Mouse (Mus musculus) stomach, embryonic 14.5 days (tissue): ENCODE data around the gene Mast4. TPM values are rescaled to one million over a fixed set of nuclear protein-coding genes. Genes with fewer than 3 reads are reported as not detected.

Experiments
- ATAC-seq: fragments of 200-750 bp; cut with Nextera tagmentation; 2 replicates; pipeline ENCODE4 v1.8.0; 2017; ENCODE audit warnings: low read depth, moderate TSS enrichment; ENCODE audit not compliant: insufficient number of reproducible peaks, insufficient read depth, low FRiP score
- H3K27ac ChIP-seq: fragments of 300-500 bp; sonication (generic); 2 replicates; pipeline ENCODE4 v1.5.1; 2014; ENCODE audit warnings: mild to moderate bottlenecking, low read length, moderate library complexity, mixed read lengths
- H3K27me3 ChIP-seq: fragments of 300-500 bp; sonication (generic); 2 replicates; pipeline ENCODE4 v1.6.1; 2014; ENCODE audit warnings: low read length, control low read depth, mixed read lengths; ENCODE audit not compliant: control insufficient read depth, insufficient read depth
- H3K36me3 ChIP-seq: fragments of 300-500 bp; sonication (generic); 2 replicates; pipeline ENCODE4 v1.6.1; 2014; ENCODE audit warnings: mild to moderate bottlenecking, control low read depth, low read length, moderate library complexity, mixed read lengths; ENCODE audit not compliant: control insufficient read depth, insufficient read depth
- H3K4me1 ChIP-seq: fragments of 300-500 bp; sonication (generic); 2 replicates; pipeline ENCODE4 v1.6.1; 2014; ENCODE audit warnings: low read length, control low read depth, mixed read lengths; ENCODE audit not compliant: control insufficient read depth, insufficient read depth
- H3K4me2 ChIP-seq: fragments of 300-500 bp; sonication (generic); replicated peaks from 2 replicates; pipeline ENCODE4 v1.6.1; 2014; ENCODE audit warnings: low read depth, low read length, control low read depth
- H3K4me3 ChIP-seq: fragments of 300-500 bp; sonication (generic); 2 replicates; pipeline ENCODE4 v1.5.1; 2014; ENCODE audit warnings: low read depth, low read length, control low read depth
- H3K9ac ChIP-seq: fragments of 300-500 bp; sonication (generic); replicated peaks from 2 replicates; pipeline ENCODE4 v1.6.1; 2014; ENCODE audit warnings: low read depth, mild to moderate bottlenecking, control low read depth, low read length, moderate library complexity, mixed read lengths
- H3K9me3 ChIP-seq: fragments of 300-500 bp; sonication (generic); 2 replicates; pipeline ENCODE4 v1.6.1; 2016; ENCODE audit warnings: low read depth, low read length, control low read depth; ENCODE audit not compliant: control insufficient read depth
- WGBS: fragments of 180-500 bp; shearing (Covaris S2); extraction: QIAGEN DNeasy Blood & Tissue Kit; methylation state at CpG from one replicate; pipeline ENCODE4 v1.1.7; 2014; 5-methylcytosine and 5-hydroxymethylcytosine counted together
- polyA plus RNA-seq: library from polyadenylated mRNA; unstranded; fragments of >200 nt; fragmentation: Nextera tagmentation; extraction: Ambion mirVana; gene quantifications from 2 replicates; pipeline ENCODE4 v1.2.1, GENCODE M21; 2014

The Mast4 gene
- polyA plus RNA-seq, 1 experiment from 2014 or later, result 48.0 TPM

GRCm38 (mm10) chr13:103015131-103015750 is 319.1 kb downstream of the Mast4 start:
- ATAC-seq, result no peak
- no peaks in the 10 kb centered on the region for H3K4me1 ChIP-seq
- 85% methylated on average over 3 of the region's 3 CpGs for WGBS

GRCm38 (mm10) chr13:103014631-103015030 is 319.7 kb downstream of the Mast4 start:
- ATAC-seq, result no peak
- WGBS, result 79% methylated on average over 6 of the region's 6 CpGs
- Histone ChIP-seq H3K9ac (no peak overlapping the region), H3K27ac (no peak overlapping the region), H3K4me3 (no peak overlapping the region), H3K4me2 (no peak overlapping the region), H3K4me1 (no peaks in the 10 kb centered on the region), H3K36me3 (no peaks in the 10 kb centered on the region), H3K9me3 (no peaks in the 10 kb centered on the region), H3K27me3 (no peaks in the 10 kb centered on the region)

More at GRCm38 (mm10) chr13:103015131-103015750, 319.1 kb downstream of the Mast4 start:
- no peak overlapping the region for H3K9ac ChIP-seq
- H3K4me2 ChIP-seq, result no peak overlapping the region
- H3K4me3 ChIP-seq, result no peak overlapping the region
- no peaks in the 10 kb centered on the region for H3K9me3 ChIP-seq
- no peaks in the 10 kb centered on the region for H3K27me3 ChIP-seq
- H3K27ac ChIP-seq, result no peak overlapping the region
- no peaks in the 10 kb centered on the region for H3K36me3 ChIP-seq

- Histone ChIP-seq H3K4me2 (no peak overlapping the region), H3K4me3 (no peak overlapping the region), H3K9ac (no peak overlapping the region), H3K9me3 (no peaks in the 10 kb centered on the region), H3K27ac (no peak overlapping the region), H3K4me1 (no peaks in the 10 kb centered on the region), H3K27me3 (no peaks in the 10 kb centered on the region), H3K36me3 (no peaks in the 10 kb centered on the region)
- no peak for ATAC-seq
- WGBS, result 85% methylated on average over 1 of the region's 1 CpGs
These were observed 320.1 kb downstream of the Mast4 start for GRCm38 (mm10) chr13:103014222-103014621.

- Histone ChIP-seq H3K4me2 (no peak overlapping the region), H3K36me3 (no peaks in the 10 kb centered on the region), H3K9ac (no peak overlapping the region), H3K4me3 (no peak overlapping the region), H3K27ac (no peak overlapping the region), H3K27me3 (no peaks in the 10 kb centered on the region), H3K9me3 (no peaks in the 10 kb centered on the region), H3K4me1 (no peaks in the 10 kb centered on the region)
- WGBS, result 54% methylated on average over 2 of the region's 2 CpGs
- no peak for ATAC-seq
These were observed 329.1 kb downstream of the Mast4 start for GRCm38 (mm10) chr13:103005227-103005626.

- Histone ChIP-seq H3K36me3 (no peaks in the 10 kb centered on the region), H3K9ac (no peak overlapping the region), H3K9me3 (no peaks in the 10 kb centered on the region), H3K4me2 (no peak overlapping the region), H3K27me3 (no peaks in the 10 kb centered on the region), H3K4me3 (no peak overlapping the region), H3K4me1 (no peaks in the 10 kb centered on the region), H3K27ac (no peak overlapping the region)
- ATAC-seq, result no peak
- WGBS, result 76% methylated on average over 1 of the region's 1 CpGs
These were observed 332.5 kb downstream of the Mast4 start for GRCm38 (mm10) chr13:103001831-103002230.

- Histone ChIP-seq H3K4me3 (no peak overlapping the region), H3K9me3 (no peaks in the 10 kb centered on the region), H3K36me3 (no peaks in the 10 kb centered on the region), H3K27ac (no peak overlapping the region), H3K4me1 (no peaks in the 10 kb centered on the region), H3K9ac (no peak overlapping the region), H3K4me2 (no peak overlapping the region), H3K27me3 (no peaks in the 10 kb centered on the region)
- 68% methylated on average over 7 of the region's 7 CpGs for WGBS
- ATAC-seq, result no peak
These were observed 333.4 kb downstream of the Mast4 start for GRCm38 (mm10) chr13:103000891-103001290.

GRCm38 (mm10) chr13:102994098-102994497 is 340.2 kb downstream of the Mast4 start:
- H3K27ac ChIP-seq, result no peak overlapping the region
- H3K36me3 ChIP-seq, result no peaks in the 10 kb centered on the region
- H3K4me1 ChIP-seq, result no peaks in the 10 kb centered on the region
- no peaks in the 10 kb centered on the region for H3K9me3 ChIP-seq
- ATAC-seq, result no peak
- no peak overlapping the region for H3K9ac ChIP-seq
- 92% methylated on average over 11 of the region's 11 CpGs for WGBS
- H3K4me2 ChIP-seq, result no peak overlapping the region
- no peak overlapping the region for H3K4me3 ChIP-seq
- no peaks in the 10 kb centered on the region for H3K27me3 ChIP-seq

- no peak overlapping the region for H3K4me2 ChIP-seq
- H3K36me3 ChIP-seq, result no peaks in the 10 kb centered on the region
- H3K4me3 ChIP-seq, result no peak overlapping the region
- H3K9ac ChIP-seq, result no peak overlapping the region
- WGBS, result 89% methylated on average over 7 of the region's 7 CpGs
- no peaks in the 10 kb centered on the region for H3K4me1 ChIP-seq
- no peaks in the 10 kb centered on the region for H3K9me3 ChIP-seq
- H3K27me3 ChIP-seq, result no peaks in the 10 kb centered on the region
- no peak for ATAC-seq
- no peak overlapping the region for H3K27ac ChIP-seq
These were observed 341.4 kb downstream of the Mast4 start for GRCm38 (mm10) chr13:102992680-102993423.
